Mouse (Mus musculus): ENCODE results near the gene Slc38a7.
"Not testable (repeated sequence)": the region's sequence is repeated elsewhere in the genome, so short reads cannot be mapped to it uniquely, and the experiment has no call there.

The Slc38a7 gene

GRCm38 (mm10) chr8:95853102-95853843 lies at the start of gene Slc38a7:
Slc38a7 (minus strand) TSS chr8:95853539.
- in situ Hi-C loops (cut with MboI; ENCODE audit: low pct_unique_long_range_greater_than_20kb in 1 of 2, low sequenced_read_pairs in 2 of 2, unreplicated experiment in 1 of 2) = no loop called here

GRCm38 (mm10) chr8:95901864-95902263 lies 48.5 kb upstream of the Slc38a7 start:
- in situ Hi-C loops (cut with MboI; ENCODE audit: low pct_unique_long_range_greater_than_20kb in 1 of 2, low sequenced_read_pairs in 2 of 2, unreplicated experiment in 1 of 2) = loop anchor here in 1 of 2 experiments (25.0 kb wide), 2 partner anchors 290 to 540 kb away; partner anchors contain the start of gene Mmp15

GRCm38 (mm10) chr8:95893701-95894100 lies 40.4 kb upstream of the Slc38a7 start:
- in situ Hi-C loops (cut with MboI; ENCODE audit: low pct_unique_long_range_greater_than_20kb in 1 of 2, low sequenced_read_pairs in 2 of 2, unreplicated experiment in 1 of 2) = no loop called here

GRCm38 (mm10) chr8:95888285-95889136 lies 35.2 kb upstream of the Slc38a7 start, which contains the start of gene Got2:
Got2 (minus strand) TSS chr8:95888547.
- in situ Hi-C loops (cut with MboI; ENCODE audit: low pct_unique_long_range_greater_than_20kb in 1 of 2, low sequenced_read_pairs in 2 of 2, unreplicated experiment in 1 of 2) = no loop called here

DNA sequence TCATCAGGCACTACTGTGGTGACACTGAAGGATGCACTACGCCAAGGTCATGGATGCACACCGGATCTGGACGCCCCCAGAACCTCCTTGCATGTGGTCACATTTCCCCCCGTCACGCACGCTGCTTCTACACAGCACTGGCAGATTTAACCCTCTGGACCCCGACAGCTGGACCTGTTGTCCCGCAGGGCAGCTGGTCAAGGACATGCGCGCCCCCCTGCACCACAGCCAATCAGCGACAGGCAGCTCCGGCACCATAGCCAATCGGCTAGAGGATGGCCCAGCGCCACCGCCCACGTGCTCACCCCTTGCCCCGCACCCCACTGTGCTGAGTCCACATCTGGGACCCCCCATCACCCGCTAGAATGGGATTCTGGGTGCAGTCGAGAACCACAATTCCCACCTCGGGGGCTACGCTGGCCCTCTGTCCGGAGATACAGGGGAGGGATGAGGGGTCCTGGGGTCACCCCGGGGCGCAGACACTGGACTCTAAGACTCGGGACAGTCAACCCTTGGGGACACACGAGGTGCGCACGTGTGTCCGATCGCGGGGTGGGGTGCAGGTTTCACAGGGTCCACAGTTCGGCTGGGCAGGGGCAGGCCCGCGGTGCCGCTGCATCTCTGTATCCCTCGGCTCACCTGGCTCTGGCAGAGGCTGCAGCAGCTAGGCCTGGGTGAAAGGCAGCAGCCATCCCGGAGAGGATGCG lies 34.4 kb upstream of the Slc38a7 start:
- in situ Hi-C loops (cut with MboI; ENCODE audit: low pct_unique_long_range_greater_than_20kb in 1 of 2, low sequenced_read_pairs in 2 of 2, unreplicated experiment in 1 of 2) = no loop called here

DNA sequence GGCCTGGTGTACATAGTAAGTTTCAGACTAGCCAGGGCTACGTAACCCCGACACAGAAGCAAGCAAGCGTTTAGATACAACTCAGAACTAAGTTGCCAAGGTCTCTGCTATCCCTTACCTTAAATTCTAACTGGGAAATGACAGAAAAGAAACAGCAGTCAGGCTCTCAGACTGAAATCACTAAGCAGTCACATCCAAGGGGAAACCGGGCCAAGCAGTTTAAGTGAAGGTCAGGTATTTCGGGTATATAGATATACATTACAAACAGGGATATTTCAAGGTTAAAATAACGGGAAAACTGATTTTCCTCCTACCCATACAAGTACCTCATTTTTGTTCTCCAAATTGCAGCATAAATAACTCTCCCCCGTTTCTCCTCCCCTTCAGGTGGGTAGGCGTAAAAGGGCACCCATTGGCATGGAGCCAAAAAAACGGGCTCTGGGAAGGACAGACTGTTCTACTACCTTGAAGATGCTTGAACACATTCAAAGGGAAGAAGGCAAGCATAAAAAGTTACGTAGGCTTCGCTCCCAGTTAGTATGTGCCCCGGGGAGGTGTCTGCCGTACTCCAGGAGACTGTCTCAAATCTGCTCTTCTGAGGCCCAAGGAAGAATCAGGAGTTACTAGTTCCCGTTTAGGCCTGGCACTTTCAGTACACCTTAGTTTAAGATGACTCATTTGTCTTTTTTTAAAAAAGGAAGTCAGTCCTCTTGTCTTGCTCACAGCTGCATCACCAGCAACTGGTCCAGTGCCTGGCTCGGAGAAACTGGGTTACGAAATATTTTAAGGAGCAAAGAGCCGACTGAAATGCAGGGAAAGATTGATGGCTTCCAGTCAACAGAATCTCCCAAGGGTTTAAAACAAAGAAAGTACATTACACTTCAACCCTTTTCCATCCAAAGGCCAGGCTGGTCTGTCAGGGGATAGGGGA lies 33.6 kb upstream of the Slc38a7 start:
- in situ Hi-C loops (cut with MboI; ENCODE audit: low pct_unique_long_range_greater_than_20kb in 1 of 2, low sequenced_read_pairs in 2 of 2, unreplicated experiment in 1 of 2) = no loop called here

- in situ Hi-C loops (cut with MboI; ENCODE audit: low pct_unique_long_range_greater_than_20kb in 1 of 2, low sequenced_read_pairs in 2 of 2, unreplicated experiment in 1 of 2) = no loop called here
These were observed 32.6 kb upstream of the Slc38a7 start for GRCm38 (mm10) chr8:95885966-95886365.

DNA sequence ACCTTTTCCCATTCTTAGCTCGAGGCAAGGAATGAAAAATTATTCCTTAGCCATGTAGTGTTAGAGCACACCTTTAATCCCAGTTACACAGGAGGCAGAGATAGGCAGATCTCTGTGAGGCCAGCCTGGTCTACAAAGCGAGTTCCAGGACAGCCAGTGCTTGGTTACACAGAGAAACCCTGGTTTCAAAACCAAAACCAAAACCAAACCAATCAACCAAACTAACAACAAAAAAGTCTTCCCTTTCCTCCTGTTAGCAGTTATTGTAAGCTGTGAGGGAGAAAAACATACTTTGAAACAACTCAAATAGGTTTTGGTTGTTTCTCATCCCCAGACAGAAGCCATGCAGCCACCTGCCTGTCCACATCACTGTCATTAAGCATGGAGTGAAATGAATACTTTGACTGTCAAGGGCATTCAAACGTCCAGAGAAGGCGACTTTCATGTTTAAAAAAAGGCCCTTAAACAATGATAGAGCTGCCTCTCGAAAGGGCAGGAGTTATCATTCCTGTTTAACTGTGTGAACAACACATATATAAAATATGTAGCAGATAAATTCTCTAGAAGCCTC lies 32.0 kb upstream of the Slc38a7 start:
- in situ Hi-C loops (cut with MboI; ENCODE audit: low pct_unique_long_range_greater_than_20kb in 1 of 2, low sequenced_read_pairs in 2 of 2, unreplicated experiment in 1 of 2) = no loop called here

- in situ Hi-C loops (cut with MboI; ENCODE audit: low pct_unique_long_range_greater_than_20kb in 1 of 2, low sequenced_read_pairs in 2 of 2, unreplicated experiment in 1 of 2) = no loop called here
These were observed 31.2 kb upstream of the Slc38a7 start for GRCm38 (mm10) chr8:95884491-95884890.

GRCm38 (mm10) chr8:95882191-95882590 lies 28.9 kb upstream of the Slc38a7 start:
- in situ Hi-C loops (cut with MboI; ENCODE audit: low pct_unique_long_range_greater_than_20kb in 1 of 2, low sequenced_read_pairs in 2 of 2, unreplicated experiment in 1 of 2) = no loop called here

DNA sequence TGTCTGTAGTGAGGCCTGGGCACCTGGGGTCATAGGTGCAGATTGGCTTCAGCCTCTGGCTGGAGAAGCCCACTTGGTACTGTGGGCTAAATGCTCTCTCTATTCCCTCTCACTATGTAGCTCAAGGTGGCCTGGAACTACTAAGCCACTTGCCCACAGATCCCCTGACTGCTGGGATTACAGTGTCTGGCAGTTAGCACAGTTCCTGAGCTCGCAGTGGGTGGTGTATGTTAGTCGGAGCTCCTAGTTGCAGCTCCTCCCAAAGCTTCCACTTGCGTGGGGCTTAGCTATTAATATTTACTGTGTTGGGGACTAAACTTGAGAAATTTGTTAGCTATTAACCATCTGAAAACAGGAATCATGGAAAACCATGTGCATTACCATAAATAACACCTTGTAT lies 28.2 kb upstream of the Slc38a7 start:
- in situ Hi-C loops (cut with MboI; ENCODE audit: low pct_unique_long_range_greater_than_20kb in 1 of 2, low sequenced_read_pairs in 2 of 2, unreplicated experiment in 1 of 2) = no loop called here

DNA sequence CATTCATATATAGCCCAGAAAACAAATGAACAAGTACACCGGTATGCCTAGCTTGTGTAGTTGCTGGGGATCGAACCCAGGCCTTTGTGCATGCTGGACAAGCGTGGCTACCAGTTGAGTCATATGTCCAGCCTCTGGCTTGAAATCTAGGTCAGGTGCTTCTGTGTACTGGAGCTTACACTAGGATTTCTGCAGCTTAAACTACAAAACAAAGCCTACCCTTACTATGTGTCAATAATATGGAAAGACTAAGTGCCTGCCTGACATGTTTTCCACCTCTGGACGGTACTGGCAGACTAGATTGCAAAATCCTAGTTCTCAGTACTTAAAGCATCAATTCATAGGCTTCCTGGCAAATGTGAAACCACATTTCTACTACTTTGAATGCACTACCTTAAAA lies 26.5 kb upstream of the Slc38a7 start:
- in situ Hi-C loops (cut with MboI; ENCODE audit: low pct_unique_long_range_greater_than_20kb in 1 of 2, low sequenced_read_pairs in 2 of 2, unreplicated experiment in 1 of 2) = no loop called here

- in situ Hi-C loops (cut with MboI; ENCODE audit: low pct_unique_long_range_greater_than_20kb in 1 of 2, low sequenced_read_pairs in 2 of 2, unreplicated experiment in 1 of 2) = no loop called here
These were observed 25.0 kb upstream of the Slc38a7 start for GRCm38 (mm10) chr8:95878176-95878962.

- in situ Hi-C loops (cut with MboI; ENCODE audit: low pct_unique_long_range_greater_than_20kb in 1 of 2, low sequenced_read_pairs in 2 of 2, unreplicated experiment in 1 of 2) = no loop called here
These were observed 21.9 kb upstream of the Slc38a7 start for GRCm38 (mm10) chr8:95875270-95875669.

DNA sequence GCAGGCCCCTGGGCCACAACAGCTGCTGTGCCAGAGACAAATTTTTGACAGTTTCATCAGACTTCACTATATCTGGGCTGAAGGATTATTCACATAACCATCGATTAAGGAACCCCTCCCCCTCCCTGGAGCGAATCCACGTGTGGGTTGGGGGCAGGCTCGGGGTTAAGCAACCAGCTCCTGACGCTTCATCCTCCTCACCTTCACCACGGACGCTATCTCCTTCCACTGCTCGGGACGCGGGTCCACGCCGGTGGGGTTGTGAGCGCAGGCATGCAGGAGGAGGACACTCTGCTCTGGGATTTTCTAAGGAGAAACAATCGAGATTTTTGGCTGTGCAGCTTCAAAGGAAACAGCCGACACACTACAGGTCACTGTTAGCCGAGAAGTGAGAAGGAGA lies 18.4 kb upstream of the Slc38a7 start:
- in situ Hi-C loops (cut with MboI; ENCODE audit: low pct_unique_long_range_greater_than_20kb in 1 of 2, low sequenced_read_pairs in 2 of 2, unreplicated experiment in 1 of 2) = no loop called here

GRCm38 (mm10) chr8:95864851-95865250 lies 11.5 kb upstream of the Slc38a7 start:
- in situ Hi-C loops (cut with MboI; ENCODE audit: low pct_unique_long_range_greater_than_20kb in 1 of 2, low sequenced_read_pairs in 2 of 2, unreplicated experiment in 1 of 2) = not testable (repeated sequence)
